Mouse (Mus musculus): ENCODE data around the gene Tmem184a.

The Tmem184a gene

GRCm38 (mm10) chr5:139812398-139813125 lies 7.2 kb downstream of the Tmem184a start:
- peak in 1 of 2 experiments; percentile 18 for DNase-seq

DNA sequence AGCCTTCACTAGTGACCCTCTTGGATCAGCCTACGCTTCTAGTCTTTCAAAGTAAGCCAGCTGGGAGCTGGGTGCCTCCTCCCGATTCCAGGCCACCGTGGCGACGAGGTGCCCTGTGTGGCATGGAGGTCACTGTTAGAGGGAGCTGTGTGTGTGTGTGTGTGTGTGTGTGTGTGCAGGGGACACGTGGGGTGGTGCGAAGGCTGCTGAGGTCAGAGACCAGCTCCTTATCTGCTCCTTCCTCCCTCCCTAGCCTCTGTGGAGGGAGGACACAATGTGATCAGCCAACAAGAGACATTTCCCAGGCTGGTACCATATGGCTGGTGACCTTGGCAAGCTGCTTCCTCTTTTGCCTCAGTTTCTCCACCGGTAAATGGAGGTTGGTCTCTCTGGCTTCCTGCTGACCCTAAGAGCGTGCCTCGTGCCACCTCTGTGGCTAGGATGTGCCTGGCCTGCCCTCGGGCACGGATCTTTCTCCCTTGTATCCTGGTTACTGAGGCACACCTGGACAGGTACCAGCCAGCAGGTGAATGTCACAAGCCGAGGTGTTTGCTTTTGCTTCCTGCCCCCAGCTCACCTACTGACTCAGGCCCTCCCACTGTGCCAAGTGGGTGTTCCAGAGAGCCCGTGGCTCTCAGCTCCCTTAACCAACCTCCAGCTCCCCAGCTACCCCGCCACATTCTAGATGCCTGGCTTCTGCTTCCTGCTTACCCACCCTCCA lies 7.9 kb downstream of the Tmem184a start:
- DNase-seq: no peak

DNA sequence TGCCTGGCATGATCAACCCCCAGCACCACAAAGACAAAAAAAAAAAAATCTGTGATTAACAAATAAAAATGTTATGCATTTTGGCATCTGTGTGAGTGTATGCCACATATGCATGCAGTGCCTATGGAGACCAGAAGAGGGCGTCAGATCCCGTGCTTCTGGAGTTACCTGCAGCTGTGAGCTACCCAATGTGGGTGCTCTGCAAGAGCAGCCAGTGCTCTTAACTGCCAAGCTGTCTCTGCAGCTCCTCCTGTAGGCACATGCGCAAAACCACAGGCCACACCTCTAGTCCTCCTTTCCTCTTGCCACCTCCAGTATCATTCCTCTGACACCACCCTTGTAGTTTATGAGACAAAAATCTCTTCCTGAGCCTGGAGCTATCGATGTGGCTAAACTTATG lies 10.3 kb downstream of the Tmem184a start:
- DNase-seq: no peak

DNA sequence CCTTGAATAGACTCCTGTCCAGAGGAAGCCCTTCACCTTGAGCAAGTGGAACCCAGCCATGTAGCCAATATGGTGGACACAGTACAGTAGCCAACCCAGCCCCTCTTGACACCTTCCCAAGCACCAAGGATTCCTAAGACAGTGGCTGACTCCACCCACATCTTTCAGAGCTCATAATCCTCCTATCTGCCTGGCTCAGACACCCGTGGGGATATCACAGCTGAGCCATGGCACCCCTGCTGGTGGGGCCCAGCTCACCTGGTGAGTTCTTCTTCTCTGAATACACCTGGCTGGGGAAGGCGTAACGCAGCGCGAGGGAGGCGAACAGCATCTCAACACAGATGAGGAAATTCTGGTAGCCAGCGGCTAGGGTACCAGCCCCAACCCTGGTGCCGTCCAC lies 13.8 kb downstream of the Tmem184a start:
- no peak for DNase-seq

DNA sequence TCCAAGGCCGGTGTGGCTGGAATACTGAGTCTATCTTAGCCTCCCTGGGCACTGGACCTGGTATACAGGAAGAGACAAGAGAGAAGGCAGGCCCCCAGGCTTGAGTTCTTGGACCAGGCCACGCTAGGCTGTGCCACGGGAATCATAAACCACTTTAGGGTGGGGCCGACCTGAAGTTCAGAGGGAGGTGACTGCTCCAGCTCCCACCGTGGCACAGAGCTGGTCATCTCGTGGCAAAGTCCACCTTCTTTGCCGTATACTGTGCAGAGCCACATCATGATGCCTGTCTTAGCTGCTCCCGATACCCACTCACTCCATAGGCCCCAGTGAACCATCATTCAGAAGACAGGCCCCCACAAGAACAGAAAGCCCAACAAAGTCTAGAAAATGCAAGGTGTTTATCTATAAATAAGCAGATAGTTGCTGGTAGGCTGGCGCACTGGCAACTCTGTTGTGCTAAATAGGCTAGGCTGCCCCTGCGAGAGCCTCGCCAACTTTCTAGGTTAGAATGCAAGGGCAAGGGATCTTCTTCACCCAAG lies 15.1 kb downstream of the Tmem184a start:
- no peak for DNase-seq

GRCm38 (mm10) chr5:139804107-139804551 lies 15.6 kb downstream of the Tmem184a start:
- DNase-seq: no peak

- DNase-seq: peak; percentile 78 to 86
Measured at GRCm38 (mm10) chr5:139803601-139804102, 16.1 kb downstream of the Tmem184a start.

GRCm38 (mm10) chr5:139803165-139803564 lies 16.6 kb downstream of the Tmem184a start:
- DNase-seq: no peak

DNA sequence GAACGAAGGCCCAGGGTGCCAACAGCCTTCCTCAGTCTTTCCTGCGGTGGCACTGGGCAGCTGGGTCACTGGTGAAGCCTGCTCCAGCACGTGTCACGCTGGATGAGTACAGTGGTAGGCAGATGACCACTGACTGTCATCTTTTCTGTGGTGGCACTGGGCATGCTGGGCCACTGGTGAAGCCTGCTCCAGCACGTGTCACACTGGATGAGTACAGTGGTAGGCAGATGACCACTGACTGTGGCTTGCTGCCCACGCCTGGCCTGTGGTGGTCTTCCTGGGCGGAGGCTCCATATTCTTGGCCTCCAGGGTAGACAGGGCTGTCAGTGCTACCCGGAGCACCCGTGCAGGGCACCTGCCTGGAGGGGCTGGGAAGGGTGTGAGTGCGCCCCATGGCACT lies 17.8 kb downstream of the Tmem184a start:
- no peak for DNase-seq

- no peak for DNase-seq
Measured at GRCm38 (mm10) chr5:139801231-139801630, 18.5 kb downstream of the Tmem184a start.

DNA sequence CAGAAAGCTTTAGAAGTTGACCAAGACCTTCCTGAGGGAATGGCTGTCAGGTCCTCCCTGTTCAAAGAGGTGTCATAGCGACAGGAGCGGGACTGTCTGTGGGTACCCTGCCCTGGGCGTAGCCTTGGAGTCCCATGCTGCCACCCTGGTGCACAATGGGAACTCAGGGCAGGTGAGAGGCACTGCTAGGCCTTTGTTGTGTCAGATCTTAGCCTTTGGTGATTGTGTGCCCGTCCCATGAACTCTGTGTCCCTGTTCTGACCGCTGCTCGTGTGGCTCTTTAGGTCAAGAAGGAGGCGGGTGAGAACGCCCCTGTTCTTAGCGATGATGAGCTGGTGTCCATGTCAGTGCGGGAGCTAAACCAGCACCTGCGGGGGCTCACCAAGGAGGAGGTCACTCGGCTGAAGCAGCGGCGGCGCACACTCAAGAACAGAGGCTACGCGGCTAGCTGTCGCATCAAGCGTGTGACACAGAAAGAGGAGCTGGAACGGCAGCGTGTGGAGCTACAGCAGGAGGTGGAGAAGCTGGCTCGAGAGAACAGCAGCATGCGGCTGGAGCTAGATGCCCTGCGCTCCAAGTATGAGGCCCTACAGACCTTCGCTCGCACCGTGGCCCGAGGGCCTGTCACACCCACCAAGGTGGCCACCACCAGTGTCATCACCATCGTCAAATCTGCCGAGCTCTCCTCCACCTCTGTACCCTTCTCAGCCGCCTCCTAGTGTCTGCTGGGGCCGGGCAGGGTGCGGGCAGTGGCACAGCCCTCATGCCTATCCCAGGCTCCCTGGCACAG lies 19.7 kb downstream of the Tmem184a start:
- DNase-seq: no peak

GRCm38 (mm10) chr5:139799041-139799440 lies 20.7 kb downstream of the Tmem184a start:
- DNase-seq: no peak

DNA sequence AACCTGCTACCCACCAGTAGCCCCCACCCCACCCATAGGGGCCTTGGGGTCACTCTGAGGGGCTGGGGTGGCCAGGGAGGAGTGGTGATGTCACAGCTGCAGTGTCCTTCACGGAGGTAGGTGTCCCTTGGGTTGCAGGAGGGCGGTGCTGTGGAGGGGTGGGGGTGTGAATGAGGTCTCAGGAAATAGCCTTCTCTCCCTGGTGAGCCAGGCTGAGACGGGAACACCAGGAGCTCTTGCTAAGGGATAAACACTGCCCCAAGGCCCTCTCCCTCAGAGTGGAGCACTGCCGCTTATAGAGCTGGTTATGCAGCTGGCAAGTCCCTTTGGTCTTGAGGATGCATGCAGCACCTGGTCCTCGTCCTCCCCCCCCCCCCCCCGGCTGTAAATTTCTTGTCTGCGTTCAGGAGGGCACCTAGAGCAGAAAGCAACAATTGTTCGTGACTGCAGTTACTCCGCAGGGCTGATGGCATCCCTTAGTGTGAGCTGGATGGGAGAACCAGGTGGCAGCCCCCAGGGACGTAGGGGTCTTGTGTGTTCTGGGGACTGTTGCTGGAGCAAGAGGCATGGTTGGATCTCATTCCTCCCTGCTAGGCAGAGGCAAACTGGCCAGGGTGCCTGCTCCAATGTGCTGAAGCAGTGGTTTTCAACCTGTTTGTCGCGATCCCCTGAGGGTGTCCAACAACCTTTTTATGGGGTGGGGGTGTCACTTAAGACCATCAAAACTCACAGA lies 21.4 kb downstream of the Tmem184a start:
- no peak for DNase-seq

GRCm38 (mm10) chr5:139797473-139798167 lies 22.1 kb downstream of the Tmem184a start:
- DNase-seq: peak; percentile 89 to 92

- DNase-seq: peak; percentile 81 to 89
Measured at GRCm38 (mm10) chr5:139796900-139797299, 22.8 kb downstream of the Tmem184a start.

GRCm38 (mm10) chr5:139796001-139796620 lies 23.6 kb downstream of the Tmem184a start:
- no peak for DNase-seq

DNA sequence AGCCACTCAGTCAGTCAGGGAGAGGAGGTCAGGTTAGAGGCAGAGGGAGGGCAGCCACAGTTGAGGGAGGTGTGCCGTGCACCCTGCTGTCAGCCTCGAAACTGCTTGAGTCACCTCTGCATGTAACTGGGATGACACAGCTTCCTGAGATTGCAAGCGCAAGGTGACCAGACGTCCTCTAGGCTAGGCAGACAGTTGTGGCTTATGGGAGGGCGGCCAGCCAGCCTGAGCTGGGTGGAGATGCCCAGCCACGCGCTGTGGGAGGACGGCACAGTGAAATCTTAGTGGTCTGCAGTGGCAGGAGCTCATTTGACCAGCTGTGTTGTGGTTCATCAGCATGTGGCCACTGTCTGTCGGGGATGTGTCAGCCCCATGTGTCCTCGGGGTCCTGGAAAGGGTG lies 24.8 kb downstream of the Tmem184a start:
- DNase-seq: peak in 1 of 2 experiments; percentile 30

- DNase-seq: no peak
Measured at GRCm38 (mm10) chr5:139794137-139794536, 25.6 kb downstream of the Tmem184a start.

- peak in 1 of 2 experiments; percentile 64 for DNase-seq
Measured at GRCm38 (mm10) chr5:139793338-139794089, 26.2 kb downstream of the Tmem184a start.

GRCm38 (mm10) chr5:139792966-139793337 lies 26.8 kb downstream of the Tmem184a start:
- no peak for DNase-seq

Measured in kidney, postnatal 4 days (tissue).